Mouse (Mus musculus) heart, postnatal 14 days (tissue): Measurements from ENCODE around the gene Nucb1. TPM values are rescaled to one million over a fixed set of nuclear protein-coding genes. Genes with fewer than 3 reads are reported as not detected.
"Not testable (repeated sequence)": the region's sequence is repeated elsewhere in the genome, so short reads cannot be mapped to it uniquely, and the experiment has no call there.

Experiments used
- DNase-seq, 2 experiments: peaks; one replicate each; pipeline ENCODE4 v3.0.0; 2021 to 2022
- intact Hi-C: fragments of 180-260 bp; cut with DNase I; formaldehyde crosslinking; loops from one replicate; pipeline ENCODE4 v1.15.1; 2025
- long read RNA-seq, 2 experiments: library from polyadenylated mRNA; stranded (forward); transcript quantifications; one replicate each; pipeline ENCODE4 v2.0.0; 2021
- total RNA-seq, 2 experiments: library from RNA; stranded (reverse); gene quantifications; 2 replicates each; pipeline ENCODE4 v1.2.3; 2021

Gene Nucb1
- 100 to 1,000 TPM; 116 to 137 TPM for total RNA-seq
- long read RNA-seq, experiment 1, full-length matches to known transcripts: 203 of 225 reads
- long read RNA-seq, experiment 1, partial matches to known transcripts: 12 of 225 reads
- long read RNA-seq, experiment 1, other reads (novel, unspliced or antisense): 10 of 225 reads
- long read RNA-seq, experiment 2, full-length matches to known transcripts: 161 of 185 reads
- long read RNA-seq, experiment 2, partial matches to known transcripts: 12 of 185 reads
- long read RNA-seq, experiment 2, other reads (novel, unspliced or antisense): 12 of 185 reads

- intact Hi-C loops: no loop called here
Measured at GRCm38 (mm10) chr7:45509912-45510787, at the start of gene Nucb1. Gene Nucb1 (minus strand): TSS chr7:45510406.

GRCm38 (mm10) chr7:45558907-45559306, 48.7 kb upstream of the Nucb1 start:
- no peak for DNase-seq
- intact Hi-C loops: no loop called here

More at GRCm38 (mm10) chr7:45509912-45510787, at the start of gene Nucb1:
- DNase-seq: peak; percentile 89 to 91

- peak; percentile 79 to 88 for DNase-seq
- intact Hi-C loops: loop anchor here (1.0 kb wide), 1 partner anchor 38 kb away; no protein-coding TSS in a partner anchor
Measured at GRCm38 (mm10) chr7:45555787-45556186, 45.6 kb upstream of the Nucb1 start.

GRCm38 (mm10) chr7:45554744-45555143, 44.5 kb upstream of the Nucb1 start, which contains the start of gene Hsd17b14:
Gene Hsd17b14 (plus strand): TSS chr7:45554893.
- intact Hi-C loops: loop anchor here (1.0 kb wide), 1 partner anchor 39 kb away; no protein-coding TSS in a partner anchor
- DNase-seq: no peak

GRCm38 (mm10) chr7:45553990-45554389, 43.8 kb upstream of the Nucb1 start:
- intact Hi-C loops: no loop called here

GRCm38 (mm10) chr7:45553519-45553918, 43.3 kb upstream of the Nucb1 start:
- intact Hi-C loops: no loop called here
- DNase-seq: no peak

More at GRCm38 (mm10) chr7:45553990-45554389, 43.8 kb upstream of the Nucb1 start:
- DNase-seq: no peak

GRCm38 (mm10) chr7:45551512-45551883, 41.3 kb upstream of the Nucb1 start:
- no peak for DNase-seq
- intact Hi-C loops: no loop called here

GRCm38 (mm10) chr7:45550821-45551511, 40.8 kb upstream of the Nucb1 start:
- no peak for DNase-seq
- intact Hi-C loops: no loop called here

GRCm38 (mm10) chr7:45549641-45550436, 39.6 kb upstream of the Nucb1 start:
- DNase-seq: no peak
- intact Hi-C loops: no loop called here

GRCm38 (mm10) chr7:45544525-45544924, 34.3 kb upstream of the Nucb1 start:
- no peak for DNase-seq
- intact Hi-C loops: no loop called here

- intact Hi-C loops: no loop called here
- DNase-seq: no peak
Measured at GRCm38 (mm10) chr7:45540213-45540612, 30.0 kb upstream of the Nucb1 start.

- intact Hi-C loops: no loop called here
- no peak for DNase-seq
Measured at GRCm38 (mm10) chr7:45539095-45539494, 28.9 kb upstream of the Nucb1 start.

GRCm38 (mm10) chr7:45538163-45539041, 28.2 kb upstream of the Nucb1 start:
- intact Hi-C loops: no loop called here
- DNase-seq: peak; percentile 37 to 54

- no peak for DNase-seq
- intact Hi-C loops: no loop called here
Measured at GRCm38 (mm10) chr7:45537602-45538001, 27.4 kb upstream of the Nucb1 start.

- DNase-seq: no peak
- intact Hi-C loops: no loop called here
Measured at GRCm38 (mm10) chr7:45535676-45536075, 25.5 kb upstream of the Nucb1 start.

- DNase-seq: peak; percentile 37 to 48
- intact Hi-C loops: no loop called here
Measured at GRCm38 (mm10) chr7:45530643-45531042, 20.4 kb upstream of the Nucb1 start.

- peak; percentile 48 to 59 for DNase-seq
- intact Hi-C loops: no loop called here
Measured at GRCm38 (mm10) chr7:45529461-45529860, 19.3 kb upstream of the Nucb1 start.

- DNase-seq, intact Hi-C loops: not testable (repeated sequence)
Measured at GRCm38 (mm10) chr7:45527169-45527568, 17.0 kb upstream of the Nucb1 start.
